Mouse (Mus musculus) cortical plate, adult 2 months (tissue): ENCODE measurements around the gene Eno3.

ENCODE experiments used
- CTCF ChIP-seq: fragments of 200-500 bp; IDR thresholded peaks from 2 replicates; pipeline ENCODE4 v1.5.1; 2011; ENCODE audit warnings: mild to moderate bottlenecking, control low read depth, low read length; ENCODE audit not compliant: insufficient read depth; ENCODE audit errors: extremely low read depth
- POLR2A ChIP-seq: fragments of 200-500 bp; IDR thresholded peaks from 2 replicates; pipeline ENCODE4 v1.6.1; 2011; ENCODE audit warnings: mild to moderate bottlenecking, low read length, control low read depth; ENCODE audit not compliant: insufficient read depth; ENCODE audit errors: extremely low read depth

DNA sequence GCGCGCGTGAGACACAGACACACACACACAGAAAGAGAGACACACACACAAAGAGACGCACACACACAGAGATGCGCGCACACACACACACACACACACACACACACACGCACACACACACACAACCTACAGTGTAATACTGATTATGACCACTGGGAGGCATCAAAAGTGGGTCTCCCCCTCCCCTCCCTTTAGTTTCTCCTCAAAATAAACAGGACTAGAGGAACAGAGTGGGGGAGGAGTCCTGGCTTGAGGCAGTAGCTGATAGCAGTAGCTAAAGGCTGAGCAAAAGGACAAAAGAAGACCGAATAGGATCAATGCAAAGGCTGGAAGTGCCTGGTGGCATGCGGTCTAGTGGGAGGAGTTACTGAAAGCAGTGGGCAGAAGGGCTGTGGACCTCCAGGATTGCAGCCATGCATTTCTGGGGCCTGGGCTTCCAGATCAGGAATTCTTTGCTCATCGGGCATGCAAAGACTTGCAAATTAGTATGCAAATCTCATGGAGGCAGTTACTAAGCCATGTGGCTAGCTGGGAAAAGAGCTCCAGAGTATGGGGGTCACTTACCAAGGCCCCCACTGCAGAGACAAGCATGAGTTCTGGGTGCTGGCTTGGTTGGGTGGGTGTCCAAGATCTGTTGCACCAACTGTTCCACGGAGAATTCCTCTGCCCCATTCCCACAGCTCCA lies 25.0 kb downstream of the Eno3 start:
- TF ChIP-seq CTCF, result peak; percentile 55
- no peak for TF ChIP-seq POLR2A
